Mouse (Mus musculus): ENCODE data around the gene Rbfox3.

DNA sequence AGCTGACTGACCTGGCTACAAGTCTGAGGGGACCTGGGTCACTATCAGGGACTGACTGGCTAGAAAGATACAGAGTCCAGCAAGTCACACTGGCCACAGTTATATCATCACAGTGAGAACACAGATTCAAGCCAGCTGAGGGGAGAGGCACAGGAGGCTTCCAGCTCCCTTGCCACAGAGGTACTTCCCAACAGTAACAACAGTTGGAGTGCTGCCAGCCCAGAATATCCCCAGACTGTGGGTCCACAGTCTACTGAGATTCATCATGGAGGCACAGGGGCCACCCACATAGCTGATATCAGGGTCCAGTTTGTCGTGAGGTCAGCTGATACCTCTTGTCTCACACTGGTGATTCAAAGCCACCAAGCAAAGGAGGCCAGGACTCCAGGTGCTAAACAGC lies 23.5 kb upstream of the Rbfox3 start:
- TF ChIP-seq CTCF (IDR thresholded peaks at IDR 0.05; ENCODE audit: low read depth, low read length) (no peak), TAL1 (conservative IDR thresholded peaks at IDR 0.05; ENCODE audit: low read depth, low read length) (no peak), GATA1 (IDR thresholded peaks at IDR 0.05; ENCODE audit: borderline replicate concordance, low read length) (no peak), POLR2AphosphoS5 (IDR thresholded peaks at IDR 0.05; ENCODE audit: insufficient replicate concordance, low read depth, low read length) (no peak)

Data from G1E (cell line).